Comparison of ENCODE assay signal across 14 mouse cellular contexts in genomic region chr9:69160818-69161217, GRCm38 (mm10).
DNase-seq lines count a peak whose midpoint lies in the region; ATAC-seq and TF ChIP-seq lines count a peak whose summit lies in the region.
"Had no signal": no experiment of that assay in that cellular context is flagged by ENCODE, and none has a peak within 500 bp of the region (broad histone marks: within the 10 kb centered on the region; RNA-seq: fewer than 3 reads in every experiment).

No protein-coding gene starts in this region.

- H3K4me2 ChIP-seq in liver, embryonic 14.5 days (ENCODE audit: low read depth): no peak overlapping the region
- H3K4me2 ChIP-seq: embryonic facial prominence, embryonic 13.5 days; midbrain, embryonic 12.5 days had no signal

- H3K27ac ChIP-seq in heart, adult 2 months: no peak overlapping the region
- H3K27ac ChIP-seq in liver, embryonic 14.5 days: no peak overlapping the region
- H3K27ac ChIP-seq: embryonic facial prominence, embryonic 13.5 days; midbrain, embryonic 12.5 days had no signal

- no peak for ATAC-seq in liver, embryonic 14.5 days (ENCODE audit: insufficient read depth)

- DNase-seq in heart, adult 2 months: no peak
- DNase-seq in heart, postnatal 10 days: no peak
- no peak for DNase-seq in liver, embryonic 14.5 days (ENCODE audit: low read depth in 3 of 3, low spot score in 3 of 3)
- DNase-seq in liver (no peak), R1 (ENCODE audit: low read depth, low spot score) (peak; percentile 69)
- no peak for DNase-seq in right cerebral cortex, postnatal 36 days (ENCODE audit: low spot score in 2 of 2)
- no peak for DNase-seq in left cerebral cortex, adult 11 months (ENCODE audit: low spot score)
- DNase-seq: adrenal gland, adult 2 months; cerebellum, adult 11-12 months; kidney, adult 8-10 months; right cerebral cortex, postnatal 14 days had no signal

- TF ChIP-seq CTCF in heart, adult 2 months (IDR thresholded peaks at IDR 0.05): peak; percentile 36
- peak; percentile 71 for TF ChIP-seq CTCF in liver, embryonic 14.5 days (IDR thresholded peaks at IDR 0.05; ENCODE audit: low read depth)
- peak; percentile 55 for TF ChIP-seq CTCF in E14TG2a.4 (conservative IDR thresholded peaks at IDR 0.05; ENCODE audit: low read length)

- H3K9ac ChIP-seq in heart, adult 2 months (ENCODE audit: low read depth, low read length): no peak overlapping the region
- H3K9ac ChIP-seq in liver, embryonic 14.5 days (replicated peaks): no peak overlapping the region
- H3K9ac ChIP-seq: embryonic facial prominence, embryonic 13.5 days; midbrain, embryonic 12.5 days had no signal

- H3K79me2 ChIP-seq in heart, adult 2 months (replicated peaks; ENCODE audit: control insufficient read depth, insufficient read depth, low read length): no peaks in the 10 kb centered on the region

- no peak for TF ChIP-seq POLR2A in heart, adult 2 months (IDR thresholded peaks at IDR 0.05; ENCODE audit: insufficient read depth, low read depth, low read length)

- H3K4me1 ChIP-seq in heart, adult 2 months (ENCODE audit: control insufficient read depth, insufficient read depth, low read length): peaks cover 6% of the 10 kb centered on the region; the same call in 1 of the 2 replicates
- H3K4me1 ChIP-seq in liver, embryonic 14.5 days (replicated peaks; ENCODE audit: control insufficient read depth in 2 of 2, insufficient read depth in 2 of 2, low read length in 1 of 2): peaks cover 0 to 3% of the 10 kb centered on the region in 2 experiments; a peak in 1 of 4 replicates
- H3K4me1 ChIP-seq in E14TG2a.4 (replicated peaks; ENCODE audit: low read depth, low read length): no peaks in the 10 kb centered on the region
- H3K4me1 ChIP-seq: embryonic facial prominence, embryonic 13.5 days; midbrain, embryonic 12.5 days had no signal

- no peak for TF ChIP-seq EP300 in heart, adult 2 months (IDR thresholded peaks at IDR 0.05; ENCODE audit: insufficient read depth, low read depth, low read length)
- TF ChIP-seq EP300 in liver, embryonic 14.5 days (IDR thresholded peaks at IDR 0.05; ENCODE audit: low read depth): no peak

- no peaks in the 10 kb centered on the region for H3K36me3 ChIP-seq in heart, adult 2 months (ENCODE audit: control insufficient read depth, insufficient read depth, low read length)
- H3K36me3 ChIP-seq in liver, embryonic 14.5 days (replicated peaks; ENCODE audit: control insufficient read depth, insufficient read depth, low read depth): no peaks in the 10 kb centered on the region
- peaks cover 5% of the 10 kb centered on the region; the same call in 1 of the 2 replicates for H3K36me3 ChIP-seq in E14TG2a.4 (ENCODE audit: insufficient read depth, low read length)
- H3K36me3 ChIP-seq: embryonic facial prominence, embryonic 13.5 days; midbrain, embryonic 12.5 days had no signal

- 89% methylated on average over 5 of the region's 5 CpGs for WGBS in heart, adult 2 months
- 53% methylated on average over 5 of the region's 5 CpGs for WGBS in liver, embryonic 14.5 days (ENCODE audit: insufficient replicate concordance)

- intact Hi-C loops in heart, adult 2 months (cut with DNase I): no loop called here
- intact Hi-C loops in heart, postnatal 10 days (cut with DNase I): no loop called here

- H3K27me3 ChIP-seq in heart, adult 2 months (ENCODE audit: control insufficient read depth, insufficient read depth, low read length): no peaks in the 10 kb centered on the region
- H3K27me3 ChIP-seq in liver, embryonic 14.5 days (ENCODE audit: control insufficient read depth, insufficient read depth, low read length): no peaks in the 10 kb centered on the region
- H3K27me3 ChIP-seq in E14TG2a.4 (ENCODE audit: insufficient read depth, low read length): no peaks in the 10 kb centered on the region
- H3K27me3 ChIP-seq: embryonic facial prominence, embryonic 13.5 days; midbrain, embryonic 12.5 days had no signal

- no peak overlapping the region for H3K4me3 ChIP-seq in heart, adult 2 months
- no peak overlapping the region for H3K4me3 ChIP-seq in liver, embryonic 14.5 days (ENCODE audit: insufficient read depth in 1 of 2, low read depth in 2 of 2, low read length in 2 of 2)
- H3K4me3 ChIP-seq in E14TG2a.4 (replicated peaks; ENCODE audit: low read length): 0 out of 2 replicates have a peak overlapping the region, but pooled peaks have one; percentile 5
- H3K4me3 ChIP-seq: embryonic facial prominence, embryonic 13.5 days; midbrain, embryonic 12.5 days had no signal

- H3K9me3 ChIP-seq in liver, embryonic 14.5 days (ENCODE audit: control insufficient read depth, low read length): no peaks in the 10 kb centered on the region
- H3K9me3 ChIP-seq in E14TG2a.4 (ENCODE audit: low read length): peaks cover 12% of the 10 kb centered on the region
- H3K9me3 ChIP-seq: embryonic facial prominence, embryonic 13.5 days; midbrain, embryonic 12.5 days had no signal
